Mouse (Mus musculus): ENCODE data around the gene Ephb2.

The Ephb2 gene

DNA sequence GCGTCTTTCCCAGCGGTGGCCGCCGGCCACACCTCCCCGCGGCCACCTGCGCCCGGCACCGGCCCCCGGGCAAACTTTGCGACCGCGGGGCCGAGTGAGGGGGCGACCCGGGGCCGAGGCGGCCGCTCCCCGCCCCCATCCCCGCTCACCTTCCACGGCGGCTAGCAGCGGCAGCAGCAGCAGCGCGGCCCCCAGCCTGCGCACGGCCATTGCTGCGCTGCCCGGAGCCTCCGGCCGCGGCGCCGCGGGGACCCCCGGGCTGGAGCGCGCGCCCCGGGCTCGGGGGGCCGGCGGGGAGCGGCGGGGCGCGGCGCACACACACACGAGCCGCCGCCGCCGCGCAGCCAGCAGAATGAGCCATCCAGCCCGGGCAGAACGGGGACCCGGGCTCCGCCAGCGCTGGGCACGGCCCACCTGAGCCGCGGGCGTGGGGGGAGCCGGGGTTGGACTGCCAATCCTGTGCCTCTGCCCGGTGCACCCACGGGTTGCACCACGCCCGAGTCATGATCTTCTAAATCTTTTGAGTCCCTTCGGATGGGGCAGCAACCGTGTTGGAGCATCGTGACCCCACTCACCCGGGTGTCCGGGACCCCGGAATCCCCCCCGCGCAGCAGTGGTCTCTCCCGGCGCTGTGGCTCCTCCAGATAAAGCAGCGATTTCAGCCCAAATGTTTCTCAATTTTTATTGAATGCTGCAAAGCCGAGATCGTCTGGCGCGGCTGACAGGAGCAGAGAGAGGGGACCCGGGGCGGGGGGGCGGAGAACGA is at the start of gene Ephb2:
Gene Ephb2 (minus strand): TSS at position 368 of the 766 bp plus-strand sequence.
- no peak for DNase-seq (ENCODE audit: low read depth, low spot score)

DNA sequence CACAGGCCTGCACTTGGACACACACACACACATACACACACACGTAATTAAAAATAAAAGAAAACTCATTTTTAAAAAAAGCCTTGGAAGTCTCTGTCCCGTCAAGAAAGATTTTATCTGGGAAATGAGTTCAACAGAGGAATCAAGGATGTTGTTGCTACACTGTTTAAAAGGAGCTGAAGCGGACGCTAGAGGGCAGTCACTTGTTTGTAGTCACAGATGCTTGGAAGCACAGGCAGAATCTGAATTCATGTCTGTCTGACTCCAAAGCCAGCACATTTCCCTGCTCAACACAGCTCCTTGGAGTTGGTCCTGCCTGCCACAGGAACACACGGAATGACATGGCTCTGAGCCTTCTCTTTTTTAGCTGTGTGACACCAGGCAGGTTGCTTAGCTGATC is 42.8 kb upstream of the Ephb2 start:
- DNase-seq (ENCODE audit: low read depth, low spot score): no peak

GRCm38 (mm10) chr4:136878171-136878570 is 42.4 kb upstream of the Ephb2 start:
- no peak for DNase-seq (ENCODE audit: low read depth, low spot score)

DNA sequence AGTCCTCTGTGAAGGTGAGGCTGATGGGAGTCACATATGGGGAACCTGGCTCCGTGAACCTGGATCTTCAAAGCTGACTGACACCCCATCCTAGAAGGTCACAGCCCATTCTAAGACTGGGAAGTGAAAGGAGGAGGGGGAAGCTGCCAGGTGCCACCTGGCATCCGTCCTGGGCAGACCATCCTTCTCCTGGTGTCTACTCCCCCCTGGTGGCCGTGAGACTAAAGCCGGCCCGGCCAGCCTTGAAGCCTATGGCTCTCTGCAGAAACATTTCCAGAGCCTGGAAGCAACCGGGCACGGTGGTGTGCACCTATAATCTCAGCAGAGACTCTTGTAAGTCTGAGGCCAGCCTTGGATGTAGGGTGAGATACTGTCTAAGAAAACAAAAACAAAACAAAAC is 41.2 kb upstream of the Ephb2 start:
- DNase-seq (ENCODE audit: low read depth, low spot score): no peak

DNA sequence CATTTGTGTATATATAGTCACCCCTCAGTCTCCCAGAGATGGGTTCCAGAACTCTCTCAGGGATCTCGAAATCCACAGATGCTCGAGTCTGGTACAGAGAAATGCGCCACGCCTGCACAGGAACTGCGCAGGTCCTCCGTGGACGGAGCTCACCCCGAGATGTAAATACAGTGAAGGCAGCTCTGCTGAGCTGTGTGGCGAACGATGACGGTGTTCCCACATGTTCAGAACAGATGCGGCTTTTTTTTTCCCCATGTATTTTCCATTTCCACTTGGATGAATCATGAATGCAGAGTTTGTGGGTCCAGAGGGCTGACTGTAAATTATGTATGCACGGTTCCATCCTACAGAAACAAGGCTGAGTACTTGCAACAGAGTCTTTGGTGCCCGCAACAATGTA is 39.2 kb upstream of the Ephb2 start:
- no peak for DNase-seq (ENCODE audit: low read depth, low spot score)

GRCm38 (mm10) chr4:136868371-136868770 is 32.6 kb upstream of the Ephb2 start:
- no peak for DNase-seq (ENCODE audit: low read depth, low spot score)

- DNase-seq (ENCODE audit: low read depth, low spot score): no peak
Observed at GRCm38 (mm10) chr4:136867690-136868345, 32.0 kb upstream of the Ephb2 start.

DNA sequence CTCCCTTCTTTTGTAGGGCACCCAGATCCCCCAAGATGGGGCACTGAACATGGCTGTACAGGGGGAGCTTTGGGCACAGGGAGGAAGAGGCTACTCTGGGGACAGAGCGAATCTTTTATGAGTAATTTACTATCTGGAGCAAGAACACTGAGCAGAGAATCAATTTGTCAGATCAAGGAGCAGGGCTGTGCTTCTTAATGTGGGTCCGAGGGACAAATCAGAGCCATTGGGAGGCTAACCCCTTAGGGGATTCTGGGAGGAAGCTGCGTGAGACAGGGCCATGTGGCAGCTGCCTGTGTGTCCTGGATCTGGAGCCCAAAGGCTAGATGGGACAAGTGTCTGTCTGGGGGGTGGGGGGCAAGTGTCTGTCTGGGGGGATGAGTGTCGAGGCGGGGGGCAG is 29.7 kb upstream of the Ephb2 start:
- no peak for DNase-seq (ENCODE audit: low read depth, low spot score)

DNA sequence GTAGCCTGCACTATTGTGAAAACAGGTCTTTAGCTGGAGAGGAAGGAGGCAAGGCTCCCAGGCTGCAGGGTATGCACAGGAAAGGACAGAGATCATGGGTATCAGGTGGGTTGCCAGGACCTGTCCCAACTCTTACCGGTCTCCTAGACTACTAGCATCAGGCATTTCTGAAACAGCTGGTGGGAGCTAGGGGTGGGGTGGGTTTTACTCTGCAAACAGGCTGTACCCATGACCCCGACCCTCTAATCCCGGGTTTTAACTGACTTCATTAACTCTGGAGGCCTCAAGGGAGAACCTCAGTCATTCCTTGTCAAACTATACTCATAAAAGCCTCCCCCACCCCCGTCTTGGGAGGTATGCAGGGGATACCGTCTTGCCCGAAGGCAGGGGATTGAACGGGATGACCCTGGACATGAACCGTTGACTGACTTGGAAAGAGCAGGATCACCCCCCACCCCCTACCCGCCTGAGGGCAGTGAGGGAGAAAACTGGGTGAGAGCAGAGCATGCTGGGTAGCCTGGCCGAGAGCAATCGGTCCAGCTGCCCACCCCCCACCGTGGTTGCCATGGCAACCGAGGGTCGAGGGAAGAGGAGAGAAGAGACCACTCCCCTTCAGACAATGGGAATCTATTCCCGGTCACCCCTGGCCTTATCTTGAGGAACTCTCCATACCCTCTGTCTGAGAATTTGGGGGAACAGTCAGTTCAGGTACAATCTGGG is 29.1 kb upstream of the Ephb2 start:
- no peak for DNase-seq (ENCODE audit: low read depth, low spot score)

DNA sequence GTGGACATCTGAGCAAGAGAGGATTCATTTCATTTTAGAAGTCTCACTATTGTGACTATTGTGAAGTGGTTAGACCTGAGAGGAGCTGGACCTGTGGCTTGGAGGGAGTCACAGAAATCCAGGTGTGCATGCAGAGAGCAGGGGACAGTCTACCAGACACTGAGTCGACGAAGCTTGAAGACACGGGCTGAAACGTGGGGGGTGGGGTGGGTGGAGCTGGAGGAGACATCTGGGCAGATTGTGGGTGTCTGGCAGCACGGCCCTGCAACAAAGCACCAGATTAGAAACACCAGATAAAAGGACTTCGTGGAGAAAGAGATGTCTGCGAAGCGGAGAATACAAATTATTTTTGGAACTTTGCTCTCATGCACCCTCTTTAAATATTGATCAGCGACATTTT is 27.7 kb upstream of the Ephb2 start:
- no peak for DNase-seq (ENCODE audit: low read depth, low spot score)

DNA sequence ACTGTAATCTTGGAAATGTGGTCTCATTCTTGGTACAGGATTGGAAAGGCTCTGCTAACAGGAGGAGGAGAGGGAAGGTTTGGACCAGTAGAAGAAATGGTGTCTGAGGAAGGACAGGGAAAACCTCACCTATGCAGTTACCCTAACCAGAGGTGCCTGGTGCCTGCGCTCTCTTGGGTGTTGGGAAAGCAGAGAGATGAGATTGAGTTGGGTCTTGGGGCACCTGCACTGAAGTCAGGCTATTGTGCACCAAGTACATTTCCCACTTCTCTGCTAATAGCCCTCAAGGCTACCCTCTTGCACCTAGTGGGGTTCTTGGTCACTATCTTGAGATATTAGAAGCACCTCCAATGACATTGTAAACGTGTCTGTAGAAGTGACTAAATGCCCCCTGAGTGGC is 26.6 kb upstream of the Ephb2 start:
- no peak for DNase-seq (ENCODE audit: low read depth, low spot score)

DNA sequence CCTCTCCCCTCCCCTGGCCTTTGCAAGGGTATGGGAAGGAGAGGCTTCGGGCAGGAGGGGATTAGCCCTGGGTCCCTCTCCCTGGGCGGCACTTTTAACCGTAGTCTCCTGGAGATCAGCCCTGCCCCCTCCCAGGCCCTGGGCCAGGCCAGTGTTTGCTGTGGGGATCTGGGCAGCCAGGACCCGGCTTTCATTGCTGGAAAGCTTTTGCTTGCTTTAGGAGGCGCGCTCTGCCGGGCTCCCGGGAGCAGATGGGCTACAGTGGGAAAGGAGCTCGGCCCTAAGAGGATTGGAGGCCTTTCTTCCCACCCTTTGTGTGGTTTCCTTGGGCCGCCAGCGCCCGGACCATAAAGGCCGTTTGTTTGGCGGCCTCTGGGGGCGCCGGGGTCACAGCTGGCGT is 26.0 kb upstream of the Ephb2 start:
- no peak for DNase-seq (ENCODE audit: low read depth, low spot score)

DNA sequence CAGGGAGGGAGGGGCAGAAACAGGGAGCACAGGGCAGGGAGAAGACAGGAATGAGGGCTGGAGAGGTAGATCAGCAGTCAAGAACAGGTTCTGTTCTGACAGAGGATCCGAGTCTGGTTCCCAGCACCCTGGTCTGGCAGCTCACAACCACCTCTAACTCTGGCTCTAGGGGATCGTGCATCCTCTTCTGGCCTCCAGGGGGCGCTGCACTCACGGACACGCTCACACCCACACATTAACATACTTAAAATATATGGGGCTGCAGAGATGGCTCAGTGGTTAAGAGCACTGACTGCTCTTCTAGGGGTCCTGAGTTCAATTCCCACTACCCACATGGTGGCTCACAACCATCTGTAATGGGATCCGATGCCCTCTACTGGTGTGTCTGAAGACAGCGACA is 24.2 kb upstream of the Ephb2 start:
- DNase-seq (ENCODE audit: low read depth, low spot score): no peak

DNA sequence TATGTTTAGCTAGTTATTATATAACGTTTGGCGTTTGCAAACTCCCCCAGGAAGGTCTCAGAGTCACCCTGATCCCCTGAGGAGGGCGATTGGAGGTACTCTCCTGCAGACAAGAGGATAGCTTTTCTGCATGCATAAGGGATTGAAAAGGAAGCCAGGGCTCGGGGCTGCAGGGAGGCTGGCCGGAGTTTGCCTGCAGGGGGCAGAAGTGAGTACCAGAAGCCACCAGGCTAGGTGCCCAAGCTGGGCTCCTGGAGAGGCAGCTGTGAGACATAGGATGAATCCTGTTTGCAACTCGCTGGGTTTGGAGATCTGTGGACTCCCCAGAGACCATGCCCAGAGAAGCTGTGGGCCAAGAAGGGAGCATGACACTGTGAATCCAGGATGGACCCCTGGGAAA is 19.3 kb upstream of the Ephb2 start:
- DNase-seq (ENCODE audit: low read depth, low spot score): no peak

DNA sequence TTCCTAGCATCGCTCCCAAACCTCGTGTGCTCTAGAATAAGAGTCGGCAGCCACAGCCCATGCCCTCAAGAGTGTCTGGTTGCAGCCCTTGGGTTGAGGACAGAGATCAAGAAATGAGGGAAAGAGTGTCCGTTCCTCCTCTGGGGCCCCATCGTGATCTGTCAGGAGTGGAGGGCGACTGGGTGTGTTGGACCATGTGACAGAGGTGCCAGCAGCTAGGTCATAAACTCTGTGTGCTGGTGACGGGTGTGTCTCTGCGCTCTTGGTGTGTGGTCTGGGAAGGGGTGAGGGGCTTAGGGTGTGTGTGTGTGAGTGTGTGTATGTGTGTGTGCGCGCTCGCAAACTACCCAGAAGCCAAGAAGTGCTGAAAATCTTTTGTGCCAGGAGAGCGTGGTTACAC is 17.2 kb upstream of the Ephb2 start:
- no peak for DNase-seq (ENCODE audit: low read depth, low spot score)

- no peak for DNase-seq (ENCODE audit: low read depth, low spot score)
Observed at GRCm38 (mm10) chr4:136852119-136852518, 16.3 kb upstream of the Ephb2 start.

GRCm38 (mm10) chr4:136848565-136848964 is 12.8 kb upstream of the Ephb2 start:
- no peak for DNase-seq (ENCODE audit: low read depth, low spot score)

DNA sequence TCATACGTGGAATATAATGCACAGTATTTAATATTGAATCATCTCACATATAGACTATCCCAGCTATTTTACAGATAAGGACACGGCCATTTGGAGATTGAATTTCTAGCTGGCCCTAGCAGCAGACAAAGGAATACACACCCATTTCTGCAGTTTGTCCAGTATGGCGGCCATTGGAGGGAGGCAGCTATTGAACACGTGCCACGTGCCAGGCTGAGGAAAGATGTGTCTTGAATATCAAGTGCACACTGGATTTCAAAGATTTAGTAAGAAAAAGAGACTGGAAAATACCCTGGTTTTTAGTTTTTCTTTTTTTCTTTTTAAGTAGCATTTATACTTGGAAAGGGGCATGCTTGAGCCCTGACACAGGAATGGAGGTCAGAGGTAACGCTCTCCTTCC is 11.4 kb upstream of the Ephb2 start:
- DNase-seq (ENCODE audit: low read depth, low spot score): no peak

DNA sequence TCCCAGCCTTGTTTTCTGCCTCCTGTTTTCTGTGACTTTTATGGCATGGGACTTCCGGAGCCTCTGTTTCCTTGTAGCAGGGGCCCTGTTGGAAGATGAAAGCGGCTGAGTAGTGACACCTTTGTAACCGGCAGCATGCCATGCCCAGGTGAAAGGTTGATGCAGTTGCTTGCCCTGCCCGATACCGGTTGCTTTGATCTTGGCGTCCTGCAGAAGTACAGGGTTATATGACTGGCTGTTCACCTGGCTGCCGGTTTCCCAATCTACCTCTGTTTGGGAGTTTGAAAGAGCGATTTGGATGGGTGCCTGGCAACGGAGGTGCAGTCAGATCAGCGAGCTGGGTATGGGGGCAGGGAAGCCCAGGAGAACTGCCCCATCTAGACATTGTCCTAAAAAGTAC is 7.0 kb upstream of the Ephb2 start:
- DNase-seq (ENCODE audit: low read depth, low spot score): no peak

- DNase-seq (ENCODE audit: low read depth, low spot score): no peak
Observed at GRCm38 (mm10) chr4:136842033-136842432, 6.2 kb upstream of the Ephb2 start.

GRCm38 (mm10) chr4:136841056-136841455 is 5.3 kb upstream of the Ephb2 start:
- DNase-seq (ENCODE audit: low read depth, low spot score): peak; percentile 39

DNA sequence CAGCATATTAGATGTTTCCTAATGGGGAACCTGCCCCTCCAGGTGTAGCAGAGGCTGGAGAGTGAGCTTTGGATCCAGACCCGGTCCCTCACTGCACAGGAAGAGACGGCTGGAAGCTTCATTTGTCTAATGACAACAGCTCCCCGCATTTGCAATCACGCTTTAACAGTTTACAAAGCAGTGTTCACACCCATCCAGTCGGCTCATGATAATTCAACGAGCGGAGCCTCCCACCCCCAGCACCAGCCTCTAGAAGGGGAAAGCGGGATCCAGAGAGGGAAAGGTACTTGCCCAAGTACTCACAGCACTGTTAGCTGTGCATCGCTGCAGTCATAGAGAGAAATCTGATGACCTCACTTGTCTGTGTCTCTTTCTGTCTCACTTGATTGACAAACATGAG is 2.7 kb upstream of the Ephb2 start:
- DNase-seq (ENCODE audit: low read depth, low spot score): no peak

DNA sequence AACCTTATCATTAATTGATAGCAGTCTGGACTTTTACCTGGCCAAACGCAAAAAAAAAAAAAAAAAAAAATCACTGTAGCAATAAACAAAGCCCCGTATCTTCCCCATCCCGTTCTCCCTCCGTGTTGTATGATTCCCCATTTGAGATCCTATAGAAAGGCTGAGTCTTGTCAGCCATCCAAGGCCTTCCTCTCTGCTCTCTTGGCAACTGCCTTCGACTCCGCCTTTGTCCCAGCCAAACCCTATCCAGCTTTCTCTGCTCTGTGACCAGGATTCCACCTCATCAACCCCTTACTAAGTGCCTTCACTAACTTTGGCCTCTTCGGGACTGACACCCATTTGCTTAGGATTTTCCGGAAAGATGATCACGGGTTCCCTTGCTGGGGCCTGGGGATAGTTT is 2.2 kb upstream of the Ephb2 start:
- no peak for DNase-seq (ENCODE audit: low read depth, low spot score)
